Mouse (Mus musculus) liver, embryonic 18 days (tissue): Measurements from ENCODE around the gene Erich2. TPM values are rescaled to one million over a fixed set of nuclear protein-coding genes. Genes with fewer than 3 reads are reported as not detected.

Experiments used
- polyA plus RNA-seq: library from polyadenylated mRNA; depleted of rRNA; stranded (reverse); fragments of >200 nt; gene quantifications from 2 replicates; pipeline ENCODE4 v1.2.3, GENCODE M21; 2012; rRNA removed

The Erich2 gene
- polyA plus RNA-seq: 0.02 and 0.04 TPM in 2 replicates

DNA sequence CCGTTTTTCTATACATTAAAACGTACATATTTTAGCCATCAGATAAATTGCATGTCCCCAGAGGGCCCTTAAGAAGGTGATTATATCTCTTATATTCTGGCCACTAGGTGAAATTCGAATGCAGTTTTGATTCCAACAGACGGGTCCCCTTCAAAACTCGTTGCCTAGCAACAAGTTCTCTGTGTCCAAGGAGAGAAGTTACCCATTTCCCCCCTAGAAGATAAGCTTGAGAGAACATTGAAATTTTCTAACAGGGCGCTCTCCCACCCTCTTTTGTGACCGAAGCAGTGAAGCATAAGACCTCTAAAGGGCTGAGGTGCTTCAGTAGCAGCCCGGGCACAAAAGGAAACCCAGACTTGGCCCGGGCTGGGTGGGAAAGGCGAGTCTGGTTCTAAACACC is at the start of gene Erich2:
Erich2 (plus strand) TSS at position 324 of the 400 bp plus-strand sequence.

DNA sequence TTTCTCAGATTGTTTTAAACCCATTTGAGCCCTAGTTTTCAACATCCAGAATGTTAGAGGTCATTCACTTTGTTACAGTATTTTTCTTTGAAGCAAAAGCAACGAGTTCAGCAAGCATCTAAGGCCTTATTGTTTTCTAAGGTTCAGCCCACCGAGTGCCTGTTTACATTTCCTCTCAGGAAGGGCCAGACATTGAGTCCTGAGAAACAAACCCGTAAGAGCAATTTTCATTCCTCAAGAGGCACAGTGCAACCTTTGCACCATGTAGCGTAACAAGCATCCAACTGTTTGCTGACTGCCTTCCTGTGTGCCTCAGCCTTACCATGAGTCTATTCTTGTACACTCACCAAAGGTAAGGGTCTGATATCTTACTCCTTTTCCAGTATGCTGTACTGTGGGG is 44.2 kb downstream of the Erich2 start, which contains the start of gene Gad1:
Gad1 (plus strand) TSS at position 301 of the 400 bp plus-strand sequence.

Other genes starting within 250 kb of the Erich2 start
- gene Sp5, start 33.9 kb upstream of the Erich2 start, polyA plus RNA-seq: 0.01 TPM in 1 of 2 replicates, not detected in the other
- gene Gad1, start 44.3 kb downstream of the Erich2 start, polyA plus RNA-seq: 0.02 and 0.08 TPM in 2 replicates
- 32.7 and 34.6 TPM in 2 replicates for gene Gorasp2, start 152.8 kb downstream of the Erich2 start, polyA plus RNA-seq
- 0.10 and 0.11 TPM in 2 replicates for gene Gm26558, start 153.3 kb downstream of the Erich2 start, polyA plus RNA-seq